Mouse (Mus musculus) myocyte (in vitro differentiated cells): ENCODE data around the gene Ren1.

Experiments used
- CEBPB ChIP-seq: IDR thresholded peaks from 2 replicates; pipeline ENCODE4 v1.6.1; 2011; ENCODE audit warnings: mild to moderate bottlenecking, moderate library complexity; ENCODE audit not compliant: poor library complexity, insufficient read depth, severe bottlenecking
- E2F4 ChIP-seq: IDR thresholded peaks from one replicate; pipeline ENCODE4 v1.6.1; 2011; ENCODE audit warnings: mild to moderate bottlenecking, control low read depth, moderate library complexity; ENCODE audit not compliant: insufficient read depth
- MAX ChIP-seq: IDR thresholded peaks from one replicate; pipeline ENCODE4 v1.6.1; 2011; ENCODE audit warnings: low read depth, mild to moderate bottlenecking, control low read depth
- MYOG ChIP-seq, 3 experiments: IDR thresholded peaks; one replicate each; pipeline ENCODE4 v1.6.1; 2011; ENCODE audit warnings: control low read depth in 2 of 3, low read depth in 2 of 3, mild to moderate bottlenecking in 2 of 3; ENCODE audit not compliant: insufficient read length in 2 of 3, control insufficient read depth in 1 of 3, insufficient read depth in 1 of 3
- POLR2A ChIP-seq: IDR thresholded peaks from one replicate; pipeline ENCODE4 v1.6.1; 2011; ENCODE audit warnings: low read depth, mild to moderate bottlenecking, control low read depth, moderate library complexity; ENCODE audit not compliant: insufficient read length
- TCF12 ChIP-seq: IDR thresholded peaks from one replicate; pipeline ENCODE4 v1.6.1; 2011; ENCODE audit warnings: mild to moderate bottlenecking, control low read depth; ENCODE audit not compliant: poor library complexity, insufficient read depth, severe bottlenecking
- TCF3 ChIP-seq: IDR thresholded peaks from one replicate; pipeline ENCODE4 v1.6.1; 2011; ENCODE audit warnings: low read depth, control low read depth; ENCODE audit not compliant: insufficient read length
- USF1 ChIP-seq: IDR thresholded peaks from one replicate; pipeline ENCODE4 v1.6.1; 2011; ENCODE audit warnings: low read depth, mild to moderate bottlenecking, control low read depth, moderate library complexity

DNA sequence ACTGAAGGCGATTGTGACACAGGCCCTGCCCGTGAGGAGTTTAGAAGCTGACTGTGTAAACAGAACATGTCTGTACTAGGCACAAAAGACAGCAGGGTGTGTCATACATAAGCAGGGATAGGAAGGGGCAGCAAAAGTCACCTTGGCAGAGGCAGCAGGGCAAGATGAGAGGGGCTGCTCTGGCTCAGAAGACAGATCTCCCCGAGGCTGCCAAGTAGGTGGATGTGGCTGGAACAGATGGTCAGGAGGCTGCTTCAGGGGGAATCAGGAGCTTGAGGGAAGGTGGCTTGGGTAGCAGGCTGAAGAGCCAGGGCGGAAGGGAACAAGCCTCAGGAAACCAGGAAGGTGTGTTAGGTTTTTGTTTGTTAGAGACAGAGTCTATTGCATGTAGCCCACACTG is 20.0 kb downstream of the Ren1 start:
- TF ChIP-seq POLR2A = no peak
- no peak for TF ChIP-seq E2F4
- no peak for TF ChIP-seq MYOG (IDR thresholded peaks at IDR 0.05; ENCODE audit: control insufficient read depth in 1 of 3, insufficient read depth in 1 of 3, insufficient read length in 2 of 3, low read depth in 2 of 3)
- no peak for TF ChIP-seq USF1
- no peak for TF ChIP-seq TCF12
- no peak for TF ChIP-seq MAX
- TF ChIP-seq CEBPB = no peak
- no peak for TF ChIP-seq TCF3
